Mouse (Mus musculus) cerebellum, adult 2 months (tissue): Measurements from ENCODE around the gene Ralb. TPM values are rescaled to one million over a fixed set of nuclear protein-coding genes. Genes with fewer than 3 reads are reported as not detected.
A peak's percentile ranks its signal among the peaks of the same experiment; 100 is the strongest.

Source experiments
- DNase-seq, 2 experiments: peaks; one replicate each; pipeline ENCODE4 v3.0.0; 2021
- H3K27ac ChIP-seq: fragments of 200-500 bp; 2 replicates; pipeline ENCODE4 v1.5.1; 2012; ENCODE audit warnings: low read length, control low read depth, inconsistent platforms; ENCODE audit not compliant: insufficient read depth
- H3K27me3 ChIP-seq: fragments of 200-500 bp; 2 replicates; pipeline ENCODE4 v1.6.1; 2012; ENCODE audit warnings: inconsistent platforms, mild to moderate bottlenecking, low read length, moderate library complexity; ENCODE audit not compliant: control insufficient read depth, insufficient read depth
- H3K4me1 ChIP-seq: fragments of 200-500 bp; 2 replicates; pipeline ENCODE4 v1.6.1; 2011; ENCODE audit warnings: low read length; ENCODE audit not compliant: control insufficient read depth, insufficient read depth
- H3K4me3 ChIP-seq: fragments of 200-500 bp; replicated peaks from 2 replicates; pipeline ENCODE3; 2011; ENCODE audit warnings: mild to moderate bottlenecking, low read depth, low read length, control low read depth; ENCODE audit not compliant: insufficient read depth
- CTCF ChIP-seq: fragments of 200-500 bp; IDR thresholded peaks from 2 replicates; pipeline ENCODE4 v1.5.1; 2011; ENCODE audit warnings: low read depth, mild to moderate bottlenecking, control low read depth, low read length, moderate library complexity, borderline replicate concordance; ENCODE audit not compliant: insufficient read depth
- POLR2A ChIP-seq: fragments of 200-500 bp; IDR thresholded peaks from 2 replicates; pipeline ENCODE4 v1.6.1; 2011; ENCODE audit warnings: low read length, control low read depth, borderline replicate concordance; ENCODE audit not compliant: insufficient read depth
- WGBS: fragments of 180-500 bp; shearing (Covaris S2); methylation state at CpG from one replicate; pipeline ENCODE4 v1.1.7; 2018; 5-methylcytosine and 5-hydroxymethylcytosine counted together
- polyA plus RNA-seq: library from polyadenylated mRNA; depleted of rRNA; stranded (reverse); fragments of >200 nt; gene quantifications from 2 replicates; pipeline ENCODE4 v1.2.3, GENCODE M21; 2012; rRNA removed

Gene Ralb
- 24.5 and 25.1 TPM in 2 replicates for polyA plus RNA-seq

DNA sequence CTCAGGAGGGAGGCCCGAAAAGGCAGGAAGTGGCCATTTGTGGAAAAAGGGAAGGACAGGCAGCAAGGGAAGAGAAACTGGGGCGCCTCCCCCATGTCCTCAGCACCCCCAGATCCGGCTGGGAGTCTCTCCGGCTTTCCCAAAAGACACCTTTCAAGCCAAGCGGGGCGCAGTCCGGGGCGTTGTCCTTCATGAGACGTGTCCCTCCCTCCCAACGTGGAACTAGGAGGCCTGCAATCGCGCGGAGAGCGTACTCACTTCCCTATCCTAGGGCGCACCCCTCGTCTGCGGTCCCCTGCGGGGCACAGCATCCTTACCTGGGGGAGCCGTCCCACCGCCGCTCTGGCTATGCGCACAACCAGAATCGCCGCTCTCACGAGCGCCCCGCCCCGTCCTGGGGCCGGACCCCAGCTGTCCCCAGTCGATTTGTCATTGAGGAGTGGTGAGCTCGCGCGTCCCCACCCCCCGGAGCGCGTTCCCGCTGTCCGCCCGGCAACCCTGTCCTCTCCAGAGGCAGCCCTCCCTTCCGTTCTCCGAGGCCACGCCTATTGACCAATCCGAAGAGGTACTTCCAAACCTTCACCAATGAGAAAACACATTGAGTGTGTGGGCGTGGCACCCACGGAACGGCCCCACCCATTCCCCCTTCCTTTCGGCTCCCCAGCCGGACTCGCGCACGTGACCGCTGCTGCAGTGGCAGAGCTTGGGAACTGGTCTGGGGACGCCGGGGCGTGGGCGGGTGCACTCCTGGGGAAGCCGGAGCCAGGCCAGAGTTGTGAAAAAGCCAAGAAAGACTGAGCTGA, at the start of gene Ralb:
Gene Ralb, minus strand, starts transcription at position 535 of the 803 bp plus-strand sequence.
- DNase-seq = peak; percentile 94 to 97
- Histone ChIP-seq H3K27me3 (no peaks in the 10 kb centered on the region), H3K4me1 (no peaks in the 10 kb centered on the region), H3K4me3 (peak within 1 kb of the TSS; percentile 71), H3K27ac (peak within 1 kb of the TSS; percentile 26; the same call in 1 of the 2 replicates)
- WGBS = under 1% methylated on average over 57 of the region's 57 CpGs
- 0 out of 2 replicates have a peak, but pooled peaks have one; percentile 26 for TF ChIP-seq POLR2A
- no peak for TF ChIP-seq CTCF

DNA sequence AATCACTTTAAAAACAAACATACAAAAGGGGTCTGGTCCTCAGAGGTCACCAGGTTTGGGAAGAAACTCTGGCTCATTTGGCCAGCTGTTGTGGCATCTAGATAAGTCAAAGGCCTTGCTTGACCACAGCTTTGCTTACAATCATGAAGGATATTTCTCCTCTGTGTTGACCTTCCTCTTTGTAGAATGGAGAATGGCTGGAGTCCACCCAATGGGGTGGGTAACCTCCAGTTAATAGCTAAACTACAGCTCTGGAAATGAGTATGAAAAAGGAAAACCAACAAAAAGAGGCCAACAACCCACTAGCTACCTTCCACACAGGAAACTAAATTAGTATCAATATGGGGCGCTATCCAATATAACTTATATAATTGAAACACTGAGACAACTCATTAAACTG, 47.1 kb upstream of the Ralb start:
- no peak overlapping the region for H3K27ac ChIP-seq
- TF ChIP-seq POLR2A (no peak), CTCF (no peak)
- H3K4me1 ChIP-seq = no peaks in the 10 kb centered on the region
- no peak for DNase-seq
- no peak overlapping the region for H3K4me3 ChIP-seq
- no peaks in the 10 kb centered on the region for H3K27me3 ChIP-seq
- 98% methylated on average over 1 of the region's 1 CpGs for WGBS

DNA sequence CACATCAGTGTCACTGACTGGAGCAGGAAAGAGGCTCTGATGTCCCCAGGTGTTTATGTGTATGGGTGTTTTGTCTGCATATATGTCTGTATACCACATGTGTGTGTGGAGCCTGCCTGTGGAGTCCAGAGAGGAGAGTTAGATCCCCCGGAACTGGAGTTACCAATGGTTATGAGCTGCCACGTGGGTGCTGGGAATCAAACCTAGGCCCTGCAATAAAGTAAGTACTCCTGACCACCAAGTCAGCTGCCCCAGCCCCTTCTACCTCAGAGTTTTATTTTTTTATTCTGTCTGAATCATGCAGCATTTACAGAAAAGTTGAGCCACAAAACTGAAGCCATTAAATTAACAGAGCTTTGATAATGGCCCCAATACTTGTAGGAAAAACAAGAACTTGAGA, 45.5 kb upstream of the Ralb start:
- no peak for DNase-seq
- no peaks in the 10 kb centered on the region for H3K27me3 ChIP-seq
- H3K4me3 ChIP-seq = no peak overlapping the region
- H3K4me1 ChIP-seq = no peaks in the 10 kb centered on the region
- TF ChIP-seq CTCF (no peak), POLR2A (no peak)
- WGBS = 93% methylated on average over 2 of the region's 2 CpGs
- H3K27ac ChIP-seq = no peak overlapping the region

DNA sequence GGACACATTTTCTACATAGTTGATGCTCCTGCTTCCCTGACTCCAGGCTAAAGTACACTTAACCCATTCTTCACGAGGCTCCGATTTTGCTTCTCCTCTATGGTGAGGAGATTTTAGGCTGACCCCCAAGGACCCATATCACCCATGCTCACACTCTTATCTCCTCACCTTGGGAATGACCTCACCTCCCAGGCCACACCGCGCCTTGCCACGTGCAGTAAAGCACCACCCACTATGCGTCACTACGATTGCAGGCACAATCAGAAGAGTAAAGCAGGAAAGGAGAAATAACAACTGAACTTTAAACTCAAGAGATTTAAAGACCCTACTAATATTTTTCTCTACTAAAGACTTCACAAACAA, 44.7 kb upstream of the Ralb start:
- DNase-seq = no peak
- no peaks in the 10 kb centered on the region for H3K27me3 ChIP-seq
- H3K4me1 ChIP-seq = no peaks in the 10 kb centered on the region
- no peak for TF ChIP-seq POLR2A
- no peak for TF ChIP-seq CTCF
- 93% methylated on average over 7 of the region's 7 CpGs for WGBS
- no peak overlapping the region for H3K27ac ChIP-seq
- H3K4me3 ChIP-seq = no peak overlapping the region

DNA sequence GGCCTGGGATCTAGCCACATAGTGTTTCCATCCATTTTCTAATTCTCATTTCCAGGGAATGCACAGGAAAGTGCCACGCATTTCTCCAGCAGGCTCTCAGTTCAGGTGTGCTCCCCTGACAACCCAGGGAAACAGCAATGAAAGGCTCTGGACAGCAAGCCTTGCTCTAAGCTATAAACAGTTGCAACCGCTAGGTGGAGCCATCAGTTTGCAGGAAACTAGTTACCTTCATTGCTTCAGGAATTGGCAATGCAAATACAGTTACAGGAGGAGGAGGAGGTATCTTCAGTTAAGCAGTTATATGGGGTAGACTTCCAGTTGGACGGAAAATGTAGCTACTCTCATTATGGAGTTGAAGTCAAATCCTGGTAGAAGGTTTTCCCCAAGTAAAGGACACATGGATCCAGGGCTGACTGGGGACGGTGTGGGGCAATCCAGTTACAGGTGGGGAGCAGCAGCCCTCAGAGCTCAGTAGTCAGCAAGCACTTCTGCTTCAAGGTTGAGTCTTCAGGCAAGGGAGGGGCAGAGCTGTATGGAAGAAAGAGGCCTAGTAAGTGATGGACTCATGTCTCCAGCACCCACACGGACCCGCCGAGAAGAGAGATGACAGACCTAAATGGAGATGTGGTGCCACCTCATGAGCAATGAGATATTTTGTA, 44.2 kb upstream of the Ralb start:
- Histone ChIP-seq H3K27ac (no peak overlapping the region), H3K27me3 (no peaks in the 10 kb centered on the region), H3K4me3 (no peak overlapping the region), H3K4me1 (no peaks in the 10 kb centered on the region)
- peak; percentile 69 to 76 for DNase-seq
- TF ChIP-seq CTCF (peak; percentile 74), POLR2A (no peak)
- 69% methylated on average over 7 of the region's 7 CpGs for WGBS

DNA sequence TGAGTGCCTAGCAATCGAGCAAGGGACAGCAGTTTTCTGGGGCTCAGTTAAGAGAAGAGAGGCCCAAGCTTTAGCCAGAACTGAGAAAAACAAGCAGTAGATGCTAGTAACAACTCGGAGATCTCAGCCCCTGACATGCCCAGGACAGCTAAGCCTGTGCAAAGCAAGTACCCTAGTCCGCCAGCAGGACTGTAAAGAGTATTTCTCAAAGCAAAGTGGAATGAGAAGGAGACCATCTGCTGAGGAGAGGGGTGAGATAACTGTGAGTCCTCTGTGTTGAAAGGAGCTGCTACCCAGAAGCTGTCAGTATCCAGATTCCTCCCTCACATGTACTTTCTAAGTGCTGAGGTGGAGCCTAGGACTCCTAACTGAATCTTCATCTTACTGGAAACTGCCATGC, 41.9 kb upstream of the Ralb start:
- Histone ChIP-seq H3K4me3 (no peak overlapping the region), H3K4me1 (no peaks in the 10 kb centered on the region), H3K27ac (no peak overlapping the region), H3K27me3 (no peaks in the 10 kb centered on the region)
- 88% methylated on average over 3 of the region's 3 CpGs for WGBS
- DNase-seq = no peak
- TF ChIP-seq POLR2A (no peak), CTCF (no peak)

DNA sequence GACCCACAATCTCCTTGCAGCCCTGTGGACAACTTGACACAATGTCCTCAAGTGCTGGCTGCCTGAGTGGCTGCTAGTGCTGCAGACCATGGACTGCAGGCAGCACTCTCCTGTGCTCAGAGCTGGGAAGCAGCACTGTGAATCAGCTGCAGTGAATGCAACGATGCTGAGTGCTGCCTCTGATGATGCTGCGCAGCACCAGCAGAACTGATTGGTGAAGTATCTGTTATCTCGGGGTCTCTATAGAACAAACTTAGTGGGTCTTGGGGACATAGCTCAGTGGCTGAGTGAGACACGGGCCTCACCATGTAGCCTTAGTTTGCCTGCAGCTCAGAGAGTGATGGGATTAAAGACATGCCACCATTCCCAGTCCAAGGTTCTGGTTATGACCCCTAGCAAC, 41.1 kb upstream of the Ralb start:
- Histone ChIP-seq H3K4me1 (no peaks in the 10 kb centered on the region), H3K4me3 (no peak overlapping the region), H3K27me3 (no peaks in the 10 kb centered on the region), H3K27ac (no peak overlapping the region)
- TF ChIP-seq CTCF = no peak
- WGBS = 94% methylated on average over 4 of the region's 4 CpGs
- DNase-seq = no peak

DNA sequence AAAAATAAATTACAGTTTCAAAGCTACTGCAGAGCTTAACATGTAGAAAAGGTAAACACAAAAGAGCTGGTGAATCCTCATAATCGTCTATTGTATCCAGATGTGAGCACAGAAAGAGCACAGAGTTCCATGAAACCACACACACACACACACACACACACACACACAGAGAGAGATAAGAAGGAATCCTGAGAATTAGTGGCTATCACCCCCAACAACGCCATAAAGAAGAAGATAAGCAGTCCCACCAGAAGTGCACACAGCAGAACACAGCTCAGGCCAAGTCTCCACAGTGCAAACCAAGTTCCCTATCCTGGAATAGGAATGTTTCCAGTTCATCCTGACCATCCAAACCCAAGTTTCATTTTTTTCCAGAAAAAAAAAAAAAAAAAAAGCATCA, 40.6 kb upstream of the Ralb start:
- no peaks in the 10 kb centered on the region for H3K27me3 ChIP-seq
- TF ChIP-seq CTCF = no peak
- TF ChIP-seq POLR2A = no peak
- 88% methylated on average over 2 of the region's 2 CpGs for WGBS

More for the DNA sequence above, 40.6 kb upstream of the Ralb start:
- no peaks in the 10 kb centered on the region for H3K4me1 ChIP-seq
- no peak overlapping the region for H3K4me3 ChIP-seq
- no peak for DNase-seq
- no peak overlapping the region for H3K27ac ChIP-seq
